Mouse (Mus musculus): ENCODE results near the gene Wfdc6a. TPM values are rescaled to one million over a fixed set of nuclear protein-coding genes. Genes with fewer than 3 reads are reported as not detected.
"Not testable (repeated sequence)": the region's sequence is repeated elsewhere in the genome, so short reads cannot be mapped to it uniquely, and the experiment has no call there.

Wfdc6a gene
- polyA plus RNA-seq (2012), result not detected in 2 replicates

DNA sequence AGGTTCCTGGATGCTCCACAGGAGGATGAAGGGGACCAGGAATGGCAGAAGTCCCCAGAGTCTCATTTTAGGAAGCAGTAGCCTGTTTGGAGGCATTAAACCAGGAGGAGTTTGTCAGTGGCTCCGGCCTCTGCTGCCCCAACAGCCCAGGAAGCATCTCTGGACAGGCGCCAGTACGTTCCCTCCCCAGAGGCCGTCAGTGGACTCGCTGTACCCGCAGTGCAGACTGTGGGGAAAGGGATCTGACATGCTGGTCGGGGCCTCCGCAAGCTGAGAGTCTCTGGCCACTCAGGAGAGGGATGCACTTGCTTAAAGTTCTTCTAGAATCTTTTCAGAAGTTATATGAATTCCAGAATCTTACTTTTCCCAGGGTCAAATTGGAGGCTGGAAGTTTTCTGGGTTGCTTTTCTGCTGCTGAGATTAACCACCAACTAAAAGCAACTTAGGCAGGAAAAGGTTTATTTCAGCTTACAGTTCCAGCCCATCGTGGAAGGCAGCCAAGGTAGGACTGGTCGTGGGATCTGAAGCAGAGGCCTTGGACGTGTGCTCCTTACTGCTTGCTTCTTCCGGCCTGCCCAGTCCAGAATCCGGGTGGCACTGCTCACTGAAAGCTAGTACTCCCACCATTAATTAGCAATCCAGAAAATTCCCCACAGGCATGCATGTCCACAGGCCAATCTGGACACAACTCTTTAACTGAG, at the start of gene Wfdc6a:
TSS of gene Wfdc6a (minus strand) at position 423 of the 701 bp plus-strand sequence.
- not testable (repeated sequence) for H3K27me3 ChIP-seq (ENCODE audit: control insufficient read depth); H3K4me1 ChIP-seq (ENCODE audit: control insufficient read depth); H3K4me3 ChIP-seq (replicated peaks); H3K9me3 ChIP-seq (ENCODE audit: control insufficient read depth, low read length); H3K36me3 ChIP-seq (ENCODE audit: control insufficient read depth)

DNA sequence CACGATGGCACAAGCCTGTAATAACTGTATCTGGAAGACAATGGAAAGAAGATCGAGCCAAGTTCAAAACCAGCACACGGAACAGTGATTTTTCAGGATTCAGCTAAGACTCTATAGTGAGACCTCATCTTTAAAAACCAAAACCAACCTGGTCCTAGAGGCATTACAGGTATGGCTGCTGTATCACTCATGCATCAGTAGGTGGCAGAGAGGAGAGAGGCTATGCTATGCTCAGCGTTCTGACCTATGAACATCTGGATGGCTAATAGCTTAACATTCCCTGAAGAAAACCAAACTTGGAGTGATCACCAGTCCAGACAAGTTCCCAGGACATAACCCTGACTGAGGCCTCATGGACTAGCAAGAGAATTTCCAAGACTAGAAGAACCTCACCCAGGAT, 36.5 kb upstream of the Wfdc6a start:
- H3K36me3 ChIP-seq (ENCODE audit: control insufficient read depth), result no peaks in the 10 kb centered on the region
- no peaks in the 10 kb centered on the region for H3K9me3 ChIP-seq (ENCODE audit: control insufficient read depth, low read length)
- no peaks in the 10 kb centered on the region for H3K27me3 ChIP-seq (ENCODE audit: control insufficient read depth)
- no peak overlapping the region for H3K4me3 ChIP-seq (replicated peaks)
- no peak for TF ChIP-seq GATA1 (IDR thresholded peaks at IDR 0.05; ENCODE audit: low read length)
- H3K4me1 ChIP-seq (ENCODE audit: control insufficient read depth), result no peaks in the 10 kb centered on the region

DNA sequence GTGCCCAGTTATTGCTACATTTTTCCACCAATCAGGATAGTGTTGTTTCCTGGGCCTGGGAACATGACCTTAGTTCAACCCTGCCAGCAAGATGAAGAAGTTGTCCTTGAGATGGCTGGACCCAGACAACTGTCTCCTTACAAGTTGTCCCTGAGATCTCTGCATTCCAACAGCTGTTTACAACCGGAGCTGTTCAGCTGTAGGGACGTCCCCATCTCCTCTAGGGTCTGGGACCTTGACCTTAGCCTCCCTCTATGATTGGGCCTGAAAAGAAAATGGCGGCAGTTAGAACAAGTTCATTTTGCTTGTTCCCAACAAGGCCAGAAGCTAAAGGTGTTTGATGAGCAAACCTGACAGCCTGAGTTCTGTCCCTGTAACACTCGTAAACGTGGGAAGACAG, 33.8 kb upstream of the Wfdc6a start:
- Histone ChIP-seq H3K4me1 (ENCODE audit: control insufficient read depth) (no peaks in the 10 kb centered on the region), H3K9me3 (ENCODE audit: control insufficient read depth, low read length) (no peaks in the 10 kb centered on the region; the same call in 1 of the 2 replicates), H3K4me3 (replicated peaks) (no peak overlapping the region), H3K36me3 (ENCODE audit: control insufficient read depth) (no peaks in the 10 kb centered on the region), H3K27me3 (ENCODE audit: control insufficient read depth) (no peaks in the 10 kb centered on the region)
- TF ChIP-seq TAL1 (IDR thresholded peaks at IDR 0.05; ENCODE audit: low read length), result no peak
- no peak for TF ChIP-seq GATA1 (IDR thresholded peaks at IDR 0.05; ENCODE audit: low read length)

DNA sequence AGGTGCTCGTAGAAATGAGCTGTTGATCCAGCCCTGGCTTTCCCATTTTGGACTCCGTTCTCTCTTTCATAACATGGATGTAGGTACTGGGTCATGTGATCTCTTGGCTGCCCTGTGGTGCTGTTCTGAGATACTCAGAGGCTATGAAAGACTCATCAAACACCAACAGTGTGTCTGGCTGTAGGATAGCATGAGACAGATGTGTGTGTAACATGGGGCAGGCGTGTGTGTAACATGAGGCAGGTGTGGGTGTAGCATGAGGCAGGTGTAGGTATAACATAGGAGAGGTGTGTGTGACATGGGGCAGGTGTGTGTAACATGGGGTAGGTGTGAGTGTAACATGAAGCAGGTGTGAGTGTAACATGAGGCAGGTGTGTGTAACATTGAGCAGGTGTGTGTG, 30.1 kb upstream of the Wfdc6a start:
- H3K9me3 ChIP-seq (ENCODE audit: control insufficient read depth, low read length), result no peaks in the 10 kb centered on the region; the same call in 1 of the 2 replicates
- no peaks in the 10 kb centered on the region for H3K27me3 ChIP-seq (ENCODE audit: control insufficient read depth)
- H3K4me3 ChIP-seq (replicated peaks), result no peak overlapping the region
- H3K4me1 ChIP-seq (ENCODE audit: control insufficient read depth), result no peaks in the 10 kb centered on the region
- no peak for TF ChIP-seq TAL1 (IDR thresholded peaks at IDR 0.05; ENCODE audit: low read length)
- TF ChIP-seq GATA1 (IDR thresholded peaks at IDR 0.05; ENCODE audit: low read length), result no peak
- no peaks in the 10 kb centered on the region for H3K36me3 ChIP-seq (ENCODE audit: control insufficient read depth)

DNA sequence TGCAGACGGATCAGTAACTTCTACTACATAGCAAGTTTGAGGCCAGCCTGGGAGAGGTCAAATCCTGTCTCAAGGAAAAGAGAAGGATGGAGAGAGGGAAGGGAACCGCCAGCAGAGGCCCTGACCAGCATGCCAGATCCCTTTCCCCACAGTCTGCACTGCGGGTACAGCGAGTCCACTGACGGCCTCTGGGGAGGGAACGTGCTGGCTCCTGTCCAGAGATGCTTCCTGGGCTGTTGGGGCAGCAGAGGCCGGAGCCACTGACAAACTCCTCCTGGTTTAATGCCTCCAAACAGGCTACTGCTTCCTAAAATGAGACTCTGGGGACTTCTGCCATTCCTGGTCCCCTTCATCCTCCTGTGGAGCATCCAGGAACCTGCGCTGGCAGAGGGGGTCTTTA, 28.2 kb upstream of the Wfdc6a start, which contains the start of the genes Wfdc6b and Wfdc8:
TSS of gene Wfdc6b (plus strand) at position 52 of the 400 bp plus-strand sequence.
TSS of gene Wfdc8 (minus strand) at position 156 of the 400 bp plus-strand sequence.
- not testable (repeated sequence) for H3K4me1 ChIP-seq (ENCODE audit: control insufficient read depth); H3K4me3 ChIP-seq (replicated peaks); H3K36me3 ChIP-seq (ENCODE audit: control insufficient read depth); H3K27me3 ChIP-seq (ENCODE audit: control insufficient read depth); H3K9me3 ChIP-seq (ENCODE audit: control insufficient read depth, low read length)

DNA sequence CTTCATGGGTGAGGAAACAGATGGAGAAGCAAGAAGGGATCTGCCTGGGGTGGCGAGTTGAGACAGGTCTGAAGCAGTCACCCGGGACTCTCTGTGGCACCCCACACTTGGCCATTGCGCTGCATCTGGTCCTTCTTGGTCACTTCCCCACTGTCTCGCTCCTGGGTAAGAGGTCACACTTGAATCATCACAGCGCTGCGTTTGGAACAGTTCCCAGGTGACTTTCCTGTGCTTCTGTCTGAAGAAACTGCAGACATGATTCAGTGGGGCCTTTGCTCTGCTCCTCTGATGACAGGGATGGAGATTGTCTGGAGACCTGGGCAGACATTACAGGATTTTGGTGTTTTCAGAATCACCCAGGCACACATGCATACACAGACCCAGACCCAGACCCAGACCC, 23.5 kb upstream of the Wfdc6a start:
- H3K36me3 ChIP-seq (ENCODE audit: control insufficient read depth), result no peaks in the 10 kb centered on the region
- TF ChIP-seq GATA1 (IDR thresholded peaks at IDR 0.05; ENCODE audit: low read length) (no peak), TAL1 (IDR thresholded peaks at IDR 0.05; ENCODE audit: low read length) (no peak)
- H3K4me3 ChIP-seq (replicated peaks), result no peak overlapping the region

DNA sequence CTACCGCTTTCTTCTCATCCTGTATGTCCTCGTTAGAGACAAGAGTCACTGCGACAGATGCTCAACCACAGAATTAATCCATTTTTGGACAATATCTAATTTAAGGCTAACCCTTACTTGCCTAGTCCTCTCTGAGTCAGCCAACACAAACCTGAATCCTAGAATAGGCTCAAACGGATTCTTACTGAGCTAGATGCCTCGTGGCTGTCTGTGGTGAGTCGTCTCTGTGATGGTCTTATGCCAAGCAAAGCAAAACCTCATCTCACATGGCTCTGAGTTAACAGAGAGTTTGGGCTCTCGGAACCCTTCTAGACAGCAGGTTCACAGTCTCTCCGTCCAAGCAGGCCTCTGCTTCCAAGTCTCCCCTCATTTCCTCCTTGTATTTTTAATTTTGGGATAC, 19.2 kb upstream of the Wfdc6a start:
- H3K4me3 ChIP-seq (replicated peaks), result no peak overlapping the region
- peaks cover 11% of the 10 kb centered on the region for H3K9me3 ChIP-seq (ENCODE audit: control insufficient read depth, low read length)
- H3K36me3 ChIP-seq (ENCODE audit: control insufficient read depth), result no peaks in the 10 kb centered on the region
- H3K27me3 ChIP-seq (ENCODE audit: control insufficient read depth), result no peaks in the 10 kb centered on the region
- H3K4me1 ChIP-seq (ENCODE audit: control insufficient read depth), result no peaks in the 10 kb centered on the region
- TF ChIP-seq GATA1 (IDR thresholded peaks at IDR 0.05; ENCODE audit: low read length) (no peak), TAL1 (IDR thresholded peaks at IDR 0.05; ENCODE audit: low read length) (no peak)

More for the DNA sequence above, 23.5 kb upstream of the Wfdc6a start:
- Histone ChIP-seq H3K9me3 (ENCODE audit: control insufficient read depth, low read length) (no peaks in the 10 kb centered on the region; the same call in 1 of the 2 replicates), H3K4me1 (ENCODE audit: control insufficient read depth) (no peaks in the 10 kb centered on the region), H3K27me3 (ENCODE audit: control insufficient read depth) (no peaks in the 10 kb centered on the region)

DNA sequence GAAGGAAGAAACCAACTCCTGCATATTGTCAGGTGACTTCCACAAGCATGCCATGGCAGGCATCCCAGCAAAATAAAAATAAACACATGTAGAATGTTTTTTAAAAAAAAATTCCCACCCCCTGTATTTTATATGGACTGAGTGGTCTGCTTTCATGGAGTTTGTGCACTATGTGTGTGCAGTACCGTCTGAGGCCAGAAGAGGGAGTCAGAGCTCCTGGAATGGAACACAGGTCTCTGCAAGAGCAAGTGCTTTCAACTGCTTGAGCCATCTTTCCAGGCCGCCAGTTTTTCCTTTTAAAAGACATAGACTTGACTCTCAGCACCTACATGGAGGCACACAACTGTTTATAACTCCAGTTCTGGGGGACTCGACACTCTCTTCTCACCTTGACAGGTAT, 18.2 kb upstream of the Wfdc6a start:
- H3K4me3 ChIP-seq (replicated peaks), result no peak overlapping the region
- no peaks in the 10 kb centered on the region for H3K27me3 ChIP-seq (ENCODE audit: control insufficient read depth)
- H3K36me3 ChIP-seq (ENCODE audit: control insufficient read depth), result no peaks in the 10 kb centered on the region
- H3K4me1 ChIP-seq (ENCODE audit: control insufficient read depth), result no peaks in the 10 kb centered on the region
- peaks cover 11% of the 10 kb centered on the region for H3K9me3 ChIP-seq (ENCODE audit: control insufficient read depth, low read length)
- TF ChIP-seq GATA1 (IDR thresholded peaks at IDR 0.05; ENCODE audit: low read length), result no peak
- TF ChIP-seq TAL1 (IDR thresholded peaks at IDR 0.05; ENCODE audit: low read length), result no peak

DNA sequence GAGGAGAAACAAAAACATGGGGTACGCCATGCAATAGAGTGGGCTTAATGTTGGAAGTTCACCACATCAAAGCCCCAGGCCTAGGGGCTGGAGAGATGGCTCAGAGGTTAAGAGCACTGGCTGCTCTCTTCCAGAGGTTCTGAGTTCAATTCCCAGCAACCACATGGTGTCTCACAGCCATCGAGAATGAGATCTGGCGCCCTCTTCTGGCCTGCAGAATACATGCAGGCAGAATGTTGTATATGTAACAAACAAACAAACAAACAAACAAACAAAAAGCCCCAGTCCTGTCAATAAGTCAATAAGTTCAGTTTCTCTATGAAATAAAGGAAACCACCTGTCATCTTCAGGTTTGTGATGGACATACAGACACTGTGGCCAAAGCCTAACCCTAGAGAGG, 14.9 kb upstream of the Wfdc6a start:
- H3K36me3 ChIP-seq (ENCODE audit: control insufficient read depth), result no peaks in the 10 kb centered on the region
- TF ChIP-seq GATA1 (IDR thresholded peaks at IDR 0.05; ENCODE audit: low read length), result no peak

DNA sequence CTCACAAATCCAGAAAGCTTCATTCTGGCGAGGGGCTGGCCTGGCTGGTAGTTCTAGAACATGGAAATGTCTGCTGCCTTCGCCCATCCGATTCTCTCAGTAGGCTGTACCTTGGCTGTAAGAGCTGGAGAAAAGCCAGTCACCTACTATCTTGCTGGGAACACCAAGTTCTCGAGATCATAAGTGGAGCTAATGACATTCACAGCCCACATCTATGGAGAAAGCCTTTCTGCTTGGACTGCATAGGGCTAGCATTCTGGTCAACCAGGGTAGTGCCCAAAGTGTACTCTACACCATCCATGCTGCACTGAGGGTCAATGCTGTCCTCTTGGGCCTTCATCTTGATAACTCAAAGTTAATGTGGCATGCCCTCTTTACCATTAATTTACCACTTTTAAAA, 8.2 kb upstream of the Wfdc6a start, which contains the start of gene Eppin:
TSS of gene Eppin (minus strand) at position 101 of the 400 bp plus-strand sequence.
- Histone ChIP-seq H3K4me3 (replicated peaks) (no peak within 1 kb of the TSS), H3K9me3 (ENCODE audit: control insufficient read depth, low read length) (no peaks in the 10 kb centered on the region)

More for the DNA sequence above, 14.9 kb upstream of the Wfdc6a start:
- Histone ChIP-seq H3K4me3 (replicated peaks) (no peak overlapping the region), H3K9me3 (ENCODE audit: control insufficient read depth, low read length) (peaks cover 11% of the 10 kb centered on the region), H3K4me1 (ENCODE audit: control insufficient read depth) (no peaks in the 10 kb centered on the region), H3K27me3 (ENCODE audit: control insufficient read depth) (no peaks in the 10 kb centered on the region)

More for the DNA sequence above, 8.2 kb upstream of the Wfdc6a start, which contains the start of gene Eppin:
- no peaks in the 10 kb centered on the region for H3K27me3 ChIP-seq (ENCODE audit: control insufficient read depth)
- TF ChIP-seq GATA1 (IDR thresholded peaks at IDR 0.05; ENCODE audit: low read length) (no peak), TAL1 (IDR thresholded peaks at IDR 0.05; ENCODE audit: low read length) (no peak)
- no peaks in the 10 kb centered on the region for H3K4me1 ChIP-seq (ENCODE audit: control insufficient read depth)
- no peaks in the 10 kb centered on the region for H3K36me3 ChIP-seq (ENCODE audit: control insufficient read depth)
